Mouse (Mus musculus) limb, embryonic 11.5 days (tissue): ENCODE data around the gene Itpr1. TPM values are rescaled to one million over a fixed set of nuclear protein-coding genes. Genes with fewer than 3 reads are reported as not detected.

Source experiments
- ATAC-seq: fragments of 200-750 bp; cut with Nextera tagmentation; 2 replicates; pipeline ENCODE4 v1.8.0; 2017; ENCODE audit warnings: low read depth; ENCODE audit not compliant: insufficient number of reproducible peaks, low FRiP score, low TSS enrichment
- DNase-seq: peaks from one replicate; pipeline ENCODE4 v3.0.0-alpha.2; 2015; ENCODE audit warnings: low spot score
- H3K27ac ChIP-seq: fragments of 300-500 bp; sonication (generic); replicated peaks from 2 replicates; pipeline ENCODE4 v1.5.1; 2014; ENCODE audit warnings: low read depth, mild to moderate bottlenecking, low read length
- H3K27me3 ChIP-seq: fragments of 300-500 bp; sonication (generic); 2 replicates; pipeline ENCODE4 v1.6.1; 2014; ENCODE audit warnings: mild to moderate bottlenecking, low read length, mixed read lengths; ENCODE audit not compliant: control insufficient read depth, insufficient read depth
- H3K36me3 ChIP-seq: fragments of 300-500 bp; sonication (generic); 2 replicates; pipeline ENCODE4 v1.6.1; 2014; ENCODE audit warnings: mild to moderate bottlenecking, low read length, moderate library complexity, mixed read lengths; ENCODE audit not compliant: control insufficient read depth, insufficient read depth
- H3K4me1 ChIP-seq: fragments of 300-500 bp; sonication (generic); 2 replicates; pipeline ENCODE4 v1.6.1; 2014; ENCODE audit warnings: low read length, mixed read lengths; ENCODE audit not compliant: control insufficient read depth, insufficient read depth
- H3K4me2 ChIP-seq: fragments of 300-500 bp; sonication (generic); 2 replicates; pipeline ENCODE4 v1.6.1; 2014; ENCODE audit warnings: low read depth, mild to moderate bottlenecking, moderate library complexity; ENCODE audit not compliant: severe bottlenecking
- H3K4me3 ChIP-seq: fragments of 300-500 bp; sonication (generic); 2 replicates; pipeline ENCODE4 v1.5.1; 2014; ENCODE audit warnings: low read depth, low read length
- H3K9ac ChIP-seq: fragments of 300-500 bp; sonication (generic); 2 replicates; pipeline ENCODE4 v1.6.1; 2014; ENCODE audit warnings: mild to moderate bottlenecking, low read length
- H3K9me3 ChIP-seq: fragments of 300-500 bp; sonication (generic); 2 replicates; pipeline ENCODE4 v1.6.1; 2016; ENCODE audit warnings: low read length; ENCODE audit not compliant: control insufficient read depth
- WGBS: fragments of 180-500 bp; shearing (Covaris S2); extraction: QIAGEN DNeasy Blood & Tissue Kit; methylation state at CpG from one replicate; pipeline ENCODE4 v1.1.7; 2014; 5-methylcytosine and 5-hydroxymethylcytosine counted together
- polyA plus RNA-seq: library from polyadenylated mRNA; unstranded; fragments of >200 nt; fragmentation: Nextera tagmentation; extraction: Ambion mirVana; gene quantifications from 2 replicates; pipeline ENCODE4 v1.2.1, GENCODE M21; 2014

Itpr1 gene
- polyA plus RNA-seq, 1 experiment from 2014 or later = 6.4 TPM

DNA sequence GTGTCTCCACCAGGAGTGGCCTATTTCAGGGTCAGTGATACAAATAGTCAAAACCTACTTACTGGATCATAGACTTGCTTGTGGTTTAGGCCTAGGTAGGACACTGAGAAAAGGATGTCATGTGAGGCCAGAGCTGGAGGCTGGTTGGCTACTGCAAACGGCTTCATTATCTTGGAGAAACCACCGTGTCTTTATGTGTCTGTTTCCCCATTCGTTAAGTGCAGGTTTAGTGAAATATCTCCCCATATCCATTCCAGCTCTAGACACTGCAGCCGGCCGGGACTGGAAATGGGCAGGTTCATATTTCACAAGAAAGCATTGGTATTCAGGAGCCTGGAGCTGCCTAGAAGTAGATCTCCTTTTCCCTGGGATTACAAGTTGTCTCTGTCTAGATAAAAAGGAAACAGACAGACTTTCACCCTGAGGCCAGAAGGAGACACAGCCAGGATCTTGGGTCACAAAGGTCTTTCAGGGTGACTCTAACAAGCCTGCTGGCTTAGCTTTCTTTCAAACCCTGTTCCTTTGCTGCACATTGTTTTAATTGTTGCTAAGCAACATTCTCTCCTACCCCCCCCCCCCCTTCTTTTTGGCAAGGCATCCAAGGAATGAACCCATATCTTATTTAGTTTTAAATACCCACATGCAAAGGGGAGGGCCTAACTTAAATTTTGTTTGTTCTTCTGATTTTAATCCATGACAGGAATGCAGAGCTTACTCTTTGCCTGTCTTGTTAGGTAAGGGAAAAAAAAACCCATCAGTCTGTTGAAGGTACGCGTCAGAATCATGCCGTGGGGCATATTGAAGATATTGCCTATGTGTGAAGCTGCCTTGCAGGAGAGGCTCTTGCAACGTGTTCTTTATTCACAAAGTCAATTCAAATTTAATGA lies 36.4 kb downstream of the Itpr1 start:
- H3K4me2 ChIP-seq = no peak overlapping the region
- H3K4me1 ChIP-seq = peaks cover 12% of the 10 kb centered on the region
- 43% methylated on average over 9 of the region's 9 CpGs for WGBS
- DNase-seq (peak; percentile 56), ATAC-seq (peak; percentile 27; the same call in 1 of the 2 replicates)
- no peak overlapping the region for H3K9ac ChIP-seq
- peak overlapping the region; percentile 45; the same call in 1 of the 2 replicates for H3K27ac ChIP-seq
- H3K27me3 ChIP-seq = no peaks in the 10 kb centered on the region
- H3K36me3 ChIP-seq = no peaks in the 10 kb centered on the region
- no peak overlapping the region for H3K4me3 ChIP-seq
- no peaks in the 10 kb centered on the region for H3K9me3 ChIP-seq

DNA sequence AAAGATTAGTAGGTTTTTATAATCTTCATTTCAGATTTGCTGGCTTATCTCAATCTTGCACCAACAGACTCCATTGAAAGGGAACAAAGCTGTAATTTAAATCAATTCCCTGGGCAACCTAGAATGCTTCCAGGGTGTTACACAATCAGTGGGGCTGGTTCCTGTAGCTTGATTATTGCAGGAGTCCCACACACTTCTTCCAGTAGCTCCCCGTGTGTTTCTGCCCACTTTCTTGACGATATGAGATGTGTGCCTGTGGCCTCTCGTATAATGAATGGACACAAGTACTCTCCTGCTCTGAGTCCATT lies 37.0 kb downstream of the Itpr1 start:
- DNase-seq (no peak), ATAC-seq (no peak)
- Histone ChIP-seq H3K36me3 (no peaks in the 10 kb centered on the region), H3K27ac (no peak overlapping the region), H3K4me3 (no peak overlapping the region), H3K4me2 (no peak overlapping the region), H3K9ac (no peak overlapping the region), H3K4me1 (peaks cover 12% of the 10 kb centered on the region), H3K9me3 (no peaks in the 10 kb centered on the region), H3K27me3 (no peaks in the 10 kb centered on the region)
- 82% methylated on average over 3 of the region's 3 CpGs for WGBS

DNA sequence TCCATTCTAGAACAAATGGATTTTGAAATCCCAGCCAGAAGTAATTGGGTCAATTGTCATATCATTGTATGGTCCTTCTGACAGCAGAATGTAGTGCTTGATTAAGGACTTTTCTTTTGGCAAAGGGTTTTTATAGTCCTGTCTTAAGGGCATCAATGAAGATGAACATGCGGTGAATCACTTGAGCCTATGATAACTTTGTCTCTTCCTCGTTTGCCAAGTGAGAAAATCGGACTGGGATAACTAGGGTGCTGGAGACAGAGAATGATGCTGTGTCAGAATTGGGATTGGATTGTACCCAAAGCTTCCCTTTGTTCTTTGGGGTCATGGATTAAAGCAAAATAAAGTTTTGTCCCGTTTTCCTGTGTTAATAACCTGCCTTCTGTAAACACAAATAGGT lies 37.5 kb downstream of the Itpr1 start:
- Histone ChIP-seq H3K4me1 (peaks cover 12% of the 10 kb centered on the region), H3K4me3 (no peak overlapping the region), H3K27ac (no peak overlapping the region), H3K9ac (no peak overlapping the region), H3K4me2 (no peak overlapping the region), H3K9me3 (no peaks in the 10 kb centered on the region), H3K27me3 (no peaks in the 10 kb centered on the region), H3K36me3 (no peaks in the 10 kb centered on the region)
- WGBS = 83% methylated on average over 4 of the region's 4 CpGs
- DNase-seq (no peak), ATAC-seq (no peak)

DNA sequence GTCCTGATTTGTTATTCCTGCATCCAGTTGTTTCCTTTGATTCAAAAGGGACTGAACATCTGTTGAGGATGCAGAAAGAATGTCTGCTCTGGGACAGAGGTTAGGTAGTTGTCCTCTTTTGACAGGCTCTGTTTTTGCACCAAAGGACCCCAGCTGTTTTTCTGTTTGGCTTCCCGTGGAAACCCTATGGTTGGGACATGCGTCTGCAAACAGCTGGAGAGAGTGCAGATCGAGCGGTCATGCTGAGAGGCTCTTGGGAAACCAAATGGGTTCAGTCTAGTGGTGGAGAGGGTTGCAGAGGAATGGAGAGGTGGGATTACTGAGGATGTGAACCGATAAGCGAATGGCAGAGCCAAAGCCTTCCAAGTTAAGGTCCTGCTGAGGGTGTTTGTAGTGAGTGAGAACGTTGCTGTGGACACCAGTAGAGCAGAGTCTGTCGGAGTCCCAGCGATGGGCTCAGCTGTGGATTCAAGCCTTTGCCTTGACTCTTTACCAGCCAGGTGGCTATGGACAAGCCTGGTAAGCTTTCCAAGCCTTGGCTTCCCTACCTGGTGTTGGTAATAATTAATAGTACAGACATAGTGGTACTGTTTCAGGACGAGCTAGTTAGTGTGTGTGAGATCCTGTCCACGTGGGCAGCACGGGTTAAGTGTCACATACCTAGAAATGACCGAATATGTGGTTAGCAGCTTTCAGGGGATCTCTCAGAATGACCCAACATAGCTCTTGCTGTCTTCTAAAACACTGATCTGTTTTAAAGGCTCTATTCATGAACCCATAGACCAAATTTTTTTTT lies 39.9 kb downstream of the Itpr1 start:
- peaks cover 12% of the 10 kb centered on the region for H3K4me1 ChIP-seq
- 82% methylated on average over 13 of the region's 13 CpGs for WGBS

DNA sequence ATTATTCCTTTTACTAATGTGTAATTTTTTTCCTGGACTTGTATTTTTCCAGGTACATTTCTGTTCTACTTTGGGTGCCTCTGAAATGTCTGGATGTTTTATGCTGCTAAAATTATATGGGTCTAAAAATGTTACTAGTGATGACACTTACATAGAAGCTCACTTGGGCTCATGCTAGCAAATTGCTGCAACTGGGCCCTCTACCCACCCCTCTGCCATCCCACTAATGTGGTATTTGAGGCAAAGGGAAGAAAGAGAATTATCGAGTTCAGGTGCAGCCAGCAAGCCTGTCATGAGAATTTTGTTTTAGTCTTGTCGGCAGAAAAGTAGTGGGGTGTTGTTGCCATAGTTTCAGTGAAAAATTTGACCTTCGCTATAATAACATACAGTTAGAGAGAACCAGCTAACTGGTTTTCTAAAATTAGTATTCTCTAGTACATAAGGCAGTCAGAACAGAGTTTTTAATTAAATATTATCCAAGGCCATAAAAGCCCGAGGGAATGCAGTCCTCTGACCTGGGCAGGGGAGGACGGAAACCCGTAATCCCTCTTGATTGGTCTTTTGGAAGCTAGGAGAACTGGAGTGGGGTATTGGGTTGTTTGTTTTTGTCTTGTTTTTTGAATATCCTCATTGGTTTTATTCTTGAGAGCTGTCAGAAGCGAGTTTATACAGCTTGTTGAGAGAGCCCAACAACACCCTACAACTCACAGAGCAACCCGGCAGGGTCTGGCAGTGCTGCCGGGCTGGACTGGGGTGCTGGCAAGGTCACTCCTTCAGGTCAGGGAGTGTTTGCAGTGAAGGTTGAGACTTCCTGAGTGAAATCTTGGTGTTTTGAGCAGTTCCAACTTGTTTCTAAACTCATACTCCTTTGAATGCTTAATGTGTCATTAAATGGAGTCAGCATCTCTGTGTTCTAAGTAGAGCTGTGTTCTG lies 41.5 kb downstream of the Itpr1 start:
- Histone ChIP-seq H3K4me2 (no peak overlapping the region), H3K27ac (no peak overlapping the region)

More for the DNA sequence above, 39.9 kb downstream of the Itpr1 start:
- H3K4me3 ChIP-seq = no peak overlapping the region
- no peak overlapping the region for H3K4me2 ChIP-seq
- no peak for DNase-seq
- no peaks in the 10 kb centered on the region for H3K27me3 ChIP-seq
- H3K9ac ChIP-seq = no peak overlapping the region
- H3K36me3 ChIP-seq = no peaks in the 10 kb centered on the region
- H3K27ac ChIP-seq = no peak overlapping the region
- no peaks in the 10 kb centered on the region for H3K9me3 ChIP-seq
- ATAC-seq = no peak

DNA sequence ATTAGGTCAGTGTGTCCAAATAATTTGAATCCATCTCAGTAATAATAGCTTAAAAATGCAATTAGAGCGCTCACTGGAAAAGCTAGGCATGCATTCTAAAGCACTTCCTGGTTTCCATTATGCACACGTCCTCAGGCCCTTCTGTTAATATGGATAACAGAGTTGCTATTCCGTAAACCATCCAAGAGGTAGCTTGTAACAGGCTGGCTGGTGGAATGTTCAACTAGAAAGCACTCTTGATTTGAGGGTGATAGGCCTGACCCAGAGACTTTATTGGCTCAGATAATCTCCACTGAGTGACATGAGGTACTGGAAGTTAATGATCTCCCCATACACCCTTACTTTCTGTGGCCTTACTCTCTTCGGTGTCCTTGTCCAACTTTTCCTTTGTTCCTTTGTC lies 43.0 kb downstream of the Itpr1 start:
- no peak overlapping the region for H3K9ac ChIP-seq
- 72% methylated on average over 4 of the region's 4 CpGs for WGBS
- H3K4me1 ChIP-seq = no peaks in the 10 kb centered on the region
- no peaks in the 10 kb centered on the region for H3K9me3 ChIP-seq
- H3K27me3 ChIP-seq = no peaks in the 10 kb centered on the region
- no peak overlapping the region for H3K27ac ChIP-seq
- no peak overlapping the region for H3K4me3 ChIP-seq
- ATAC-seq (no peak), DNase-seq (no peak)
- no peaks in the 10 kb centered on the region for H3K36me3 ChIP-seq
- H3K4me2 ChIP-seq = no peak overlapping the region

More for the DNA sequence above, 41.5 kb downstream of the Itpr1 start:
- Histone ChIP-seq H3K4me3 (no peak overlapping the region), H3K4me1 (peaks cover 2% of the 10 kb centered on the region), H3K9ac (no peak overlapping the region), H3K9me3 (no peaks in the 10 kb centered on the region), H3K27me3 (no peaks in the 10 kb centered on the region), H3K36me3 (no peaks in the 10 kb centered on the region)
- WGBS = 60% methylated on average over 9 of the region's 9 CpGs
- DNase-seq (no peak), ATAC-seq (no peak)

DNA sequence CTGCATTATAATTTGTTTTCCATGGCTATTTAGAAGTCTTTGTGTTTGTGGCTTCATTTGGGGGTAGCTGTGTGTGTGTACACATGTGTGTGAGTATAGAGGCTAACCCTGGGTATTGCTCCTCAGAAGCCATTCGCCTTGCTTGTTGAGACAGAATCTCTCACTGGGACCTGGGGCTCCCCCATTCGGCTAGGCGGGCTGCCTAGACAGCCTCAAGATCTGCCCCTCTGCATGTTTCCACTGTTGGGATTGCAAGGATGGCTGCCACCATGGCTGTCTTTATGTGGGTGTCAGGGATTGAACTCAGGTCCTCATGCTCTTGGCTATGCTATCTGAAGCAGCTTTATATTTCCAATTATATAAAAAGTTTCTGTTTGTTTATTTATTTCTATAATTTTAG lies 44.3 kb downstream of the Itpr1 start:
- Histone ChIP-seq H3K9ac (no peak overlapping the region), H3K4me3 (no peak overlapping the region), H3K36me3 (no peaks in the 10 kb centered on the region), H3K4me1 (no peaks in the 10 kb centered on the region), H3K4me2 (no peak overlapping the region), H3K27me3 (no peaks in the 10 kb centered on the region), H3K9me3 (no peaks in the 10 kb centered on the region), H3K27ac (no peak overlapping the region)
- 86% methylated on average over 3 of the region's 3 CpGs for WGBS
- ATAC-seq (no peak), DNase-seq (no peak)

DNA sequence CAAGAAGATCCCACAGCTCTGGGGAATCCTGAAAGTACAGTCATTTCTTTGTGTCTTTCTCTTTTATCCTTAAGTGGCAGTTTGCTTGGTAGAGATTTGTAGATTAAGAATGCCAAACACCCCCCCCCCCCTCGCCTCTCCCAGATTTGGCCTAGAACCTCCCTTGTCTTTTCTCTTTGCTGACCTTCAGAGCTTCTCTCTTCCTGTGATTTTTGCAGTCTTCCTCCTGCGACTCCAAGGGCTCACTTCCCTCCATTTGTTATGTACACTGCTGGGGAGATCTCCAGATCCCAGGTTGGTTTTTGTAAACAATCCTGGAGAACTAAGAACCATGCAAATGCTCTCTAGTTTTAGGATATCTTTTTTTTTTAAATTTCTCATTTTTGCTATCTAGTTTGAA lies 45.7 kb downstream of the Itpr1 start:
- ATAC-seq = no peak
- H3K36me3 ChIP-seq = no peaks in the 10 kb centered on the region
- no peaks in the 10 kb centered on the region for H3K27me3 ChIP-seq
- DNase-seq = no peak
- H3K9ac ChIP-seq = no peak overlapping the region
- 51% methylated on average over 2 of the region's 2 CpGs for WGBS
- H3K4me2 ChIP-seq = no peak overlapping the region
- no peak overlapping the region for H3K27ac ChIP-seq
- H3K4me1 ChIP-seq = no peaks in the 10 kb centered on the region
- H3K9me3 ChIP-seq = no peaks in the 10 kb centered on the region
- H3K4me3 ChIP-seq = no peak overlapping the region
